Mouse (Mus musculus) midbrain, embryonic 16.5 days (tissue): ENCODE measurements around the gene Me3. TPM values are rescaled to one million over a fixed set of nuclear protein-coding genes. Genes with fewer than 3 reads are reported as not detected.

ENCODE experiments used
- ATAC-seq: fragments of 200-750 bp; cut with Nextera tagmentation; 2 replicates; pipeline ENCODE4 v1.8.0; 2017; ENCODE audit warnings: moderate TSS enrichment
- H3K27ac ChIP-seq: fragments of 300-500 bp; sonication (generic); 2 replicates; pipeline ENCODE4 v1.5.1; 2014; ENCODE audit warnings: mild to moderate bottlenecking, low read length, mixed read lengths
- H3K27me3 ChIP-seq: fragments of 300-500 bp; sonication (generic); 2 replicates; pipeline ENCODE4 v1.6.1; 2014; ENCODE audit warnings: low read depth, low read length, mixed read lengths; ENCODE audit not compliant: control insufficient read depth, insufficient read depth
- H3K36me3 ChIP-seq: fragments of 300-500 bp; sonication (generic); 2 replicates; pipeline ENCODE4 v1.6.1; 2014; ENCODE audit warnings: mild to moderate bottlenecking, low read length, moderate library complexity, mixed read lengths; ENCODE audit not compliant: control insufficient read depth, insufficient read depth
- H3K4me1 ChIP-seq: fragments of 300-500 bp; sonication (generic); 2 replicates; pipeline ENCODE4 v1.6.1; 2014; ENCODE audit warnings: mild to moderate bottlenecking, low read length, mixed read lengths; ENCODE audit not compliant: control insufficient read depth, insufficient read depth
- H3K4me2 ChIP-seq: fragments of 300-500 bp; sonication (generic); 2 replicates; pipeline ENCODE4 v1.6.1; 2014; ENCODE audit warnings: mild to moderate bottlenecking, low read length, mixed read lengths
- H3K4me3 ChIP-seq: fragments of 300-500 bp; sonication (generic); 2 replicates; pipeline ENCODE4 v1.5.1; 2014; ENCODE audit warnings: low read depth, mild to moderate bottlenecking, low read length, moderate library complexity, mixed read lengths
- H3K9ac ChIP-seq: fragments of 300-500 bp; sonication (generic); 2 replicates; pipeline ENCODE4 v1.6.1; 2014; ENCODE audit warnings: low read depth, low read length, mixed read lengths
- H3K9me3 ChIP-seq: fragments of 300-500 bp; sonication (generic); replicated peaks from 2 replicates; pipeline ENCODE4 v1.6.1; 2014; ENCODE audit warnings: mild to moderate bottlenecking, low read length, mixed read lengths; ENCODE audit not compliant: control insufficient read depth, poor library complexity, severe bottlenecking
- WGBS: fragments of 180-500 bp; shearing (Covaris S2); extraction: QIAGEN DNeasy Blood & Tissue Kit; methylation state at CpG from one replicate; pipeline ENCODE4 v1.1.7; 2014; 5-methylcytosine and 5-hydroxymethylcytosine counted together
- polyA plus RNA-seq: library from polyadenylated mRNA; unstranded; fragments of >200 nt; fragmentation: Nextera tagmentation; extraction: Ambion mirVana; gene quantifications from 2 replicates; pipeline ENCODE4 v1.2.1, GENCODE M21; 2015

Me3 gene
- polyA plus RNA-seq, 1 experiment from 2014 or later: 13.8 TPM

- ATAC-seq: no peak; the same call in 1 of the 2 replicates
- 47% methylated on average over 1 of the region's 1 CpGs for WGBS
Measured at GRCm38 (mm10) chr7:89677850-89678249, 45.7 kb downstream of the Me3 start.

GRCm38 (mm10) chr7:89678719-89679118, 46.5 kb downstream of the Me3 start:
- no peak for ATAC-seq
- Histone ChIP-seq H3K9me3 (no peaks in the 10 kb centered on the region), H3K4me3 (no peak overlapping the region), H3K4me2 (no peak overlapping the region), H3K27ac (no peak overlapping the region), H3K4me1 (no peaks in the 10 kb centered on the region), H3K9ac (no peak overlapping the region), H3K36me3 (no peaks in the 10 kb centered on the region), H3K27me3 (no peaks in the 10 kb centered on the region)
- 89% methylated on average over 5 of the region's 5 CpGs for WGBS

More at GRCm38 (mm10) chr7:89677850-89678249, 45.7 kb downstream of the Me3 start:
- no peak overlapping the region for H3K4me3 ChIP-seq
- no peak overlapping the region for H3K4me2 ChIP-seq
- no peaks in the 10 kb centered on the region for H3K27me3 ChIP-seq
- no peaks in the 10 kb centered on the region for H3K9me3 ChIP-seq
- no peak overlapping the region for H3K27ac ChIP-seq
- no peaks in the 10 kb centered on the region for H3K36me3 ChIP-seq
- H3K9ac ChIP-seq: no peak overlapping the region
- H3K4me1 ChIP-seq: no peaks in the 10 kb centered on the region

- Histone ChIP-seq H3K9ac (no peak overlapping the region), H3K4me2 (no peak overlapping the region), H3K27me3 (no peaks in the 10 kb centered on the region), H3K27ac (no peak overlapping the region), H3K9me3 (no peaks in the 10 kb centered on the region), H3K4me1 (no peaks in the 10 kb centered on the region), H3K4me3 (no peak overlapping the region), H3K36me3 (no peaks in the 10 kb centered on the region)
- WGBS: 88% methylated on average over 6 of the region's 6 CpGs
- no peak for ATAC-seq
Measured at GRCm38 (mm10) chr7:89679139-89679538, 46.9 kb downstream of the Me3 start.

- WGBS: 47% methylated on average over 2 of the region's 2 CpGs
- no peaks in the 10 kb centered on the region for H3K27me3 ChIP-seq
- no peak overlapping the region for H3K4me3 ChIP-seq
- no peaks in the 10 kb centered on the region for H3K9me3 ChIP-seq
- H3K27ac ChIP-seq: no peak overlapping the region
- no peak for ATAC-seq
- no peak overlapping the region for H3K9ac ChIP-seq
- H3K36me3 ChIP-seq: no peaks in the 10 kb centered on the region
- H3K4me1 ChIP-seq: no peaks in the 10 kb centered on the region
- no peak overlapping the region for H3K4me2 ChIP-seq
Measured at GRCm38 (mm10) chr7:89679621-89680140, 47.5 kb downstream of the Me3 start.

- H3K27ac ChIP-seq: no peak overlapping the region
- ATAC-seq: no peak
- no peak overlapping the region for H3K4me3 ChIP-seq
- H3K27me3 ChIP-seq: no peaks in the 10 kb centered on the region
- no peaks in the 10 kb centered on the region for H3K9me3 ChIP-seq
- WGBS: 80% methylated on average over 3 of the region's 3 CpGs
- H3K4me1 ChIP-seq: no peaks in the 10 kb centered on the region
- no peaks in the 10 kb centered on the region for H3K36me3 ChIP-seq
- no peak overlapping the region for H3K4me2 ChIP-seq
- no peak overlapping the region for H3K9ac ChIP-seq
Measured at GRCm38 (mm10) chr7:89680891-89681290, 48.7 kb downstream of the Me3 start.

- no peak overlapping the region for H3K4me3 ChIP-seq
- WGBS: 73% methylated on average over 10 of the region's 10 CpGs
- H3K27ac ChIP-seq: no peak overlapping the region
- H3K36me3 ChIP-seq: no peaks in the 10 kb centered on the region
- no peak for ATAC-seq
- no peaks in the 10 kb centered on the region for H3K4me1 ChIP-seq
- no peak overlapping the region for H3K4me2 ChIP-seq
- H3K9me3 ChIP-seq: no peaks in the 10 kb centered on the region
- H3K9ac ChIP-seq: no peak overlapping the region
- no peaks in the 10 kb centered on the region for H3K27me3 ChIP-seq
Measured at GRCm38 (mm10) chr7:89681666-89682470, 49.7 kb downstream of the Me3 start.

- H3K27me3 ChIP-seq: no peaks in the 10 kb centered on the region
- no peak overlapping the region for H3K4me2 ChIP-seq
- no peaks in the 10 kb centered on the region for H3K4me1 ChIP-seq
- H3K9ac ChIP-seq: no peak overlapping the region
- no peaks in the 10 kb centered on the region for H3K36me3 ChIP-seq
- H3K9me3 ChIP-seq: no peaks in the 10 kb centered on the region
- no peak for ATAC-seq
- no peak overlapping the region for H3K4me3 ChIP-seq
- H3K27ac ChIP-seq: no peak overlapping the region
Measured at GRCm38 (mm10) chr7:89698186-89698585, 66.0 kb downstream of the Me3 start.

- 77% methylated on average over 5 of the region's 5 CpGs for WGBS
- no peak overlapping the region for H3K4me2 ChIP-seq
- ATAC-seq: no peak
Measured at GRCm38 (mm10) chr7:89699668-89700350, 67.6 kb downstream of the Me3 start.

GRCm38 (mm10) chr7:89700511-89700910, 68.3 kb downstream of the Me3 start:
- Histone ChIP-seq H3K36me3 (no peaks in the 10 kb centered on the region), H3K27me3 (no peaks in the 10 kb centered on the region), H3K9me3 (no peaks in the 10 kb centered on the region), H3K27ac (no peak overlapping the region), H3K9ac (no peak overlapping the region), H3K4me1 (no peaks in the 10 kb centered on the region), H3K4me2 (no peak overlapping the region), H3K4me3 (no peak overlapping the region)
- no peak for ATAC-seq
- 57% methylated on average over 1 of the region's 1 CpGs for WGBS

More at GRCm38 (mm10) chr7:89699668-89700350, 67.6 kb downstream of the Me3 start:
- no peak overlapping the region for H3K4me3 ChIP-seq
- H3K9me3 ChIP-seq: no peaks in the 10 kb centered on the region
- no peak overlapping the region for H3K27ac ChIP-seq
- H3K27me3 ChIP-seq: no peaks in the 10 kb centered on the region
- no peaks in the 10 kb centered on the region for H3K4me1 ChIP-seq
- no peaks in the 10 kb centered on the region for H3K36me3 ChIP-seq
- H3K9ac ChIP-seq: no peak overlapping the region
